Mouse (Mus musculus) limb, embryonic 12.5 days (tissue): ENCODE data around the gene Hhipl1. TPM values are rescaled to one million over a fixed set of nuclear protein-coding genes. Genes with fewer than 3 reads are reported as not detected.

Experiments used
- ATAC-seq: fragments of 200-750 bp; cut with Nextera tagmentation; 2 replicates; pipeline ENCODE4 v1.8.0; 2017; ENCODE audit warnings: low read depth, moderate TSS enrichment; ENCODE audit not compliant: insufficient number of reproducible peaks, insufficient read depth, low FRiP score, low TSS enrichment
- H3K27ac ChIP-seq: fragments of 300-500 bp; sonication (generic); 2 replicates; pipeline ENCODE4 v1.5.1; 2016; ENCODE audit warnings: mild to moderate bottlenecking, moderate library complexity
- H3K27me3 ChIP-seq: fragments of 300-500 bp; sonication (generic); 2 replicates; pipeline ENCODE4 v1.6.1; 2016; ENCODE audit warnings: mild to moderate bottlenecking, moderate library complexity
- H3K36me3 ChIP-seq: fragments of 300-500 bp; sonication (generic); 2 replicates; pipeline ENCODE4 v1.6.1; 2016; ENCODE audit warnings: mild to moderate bottlenecking, moderate library complexity
- H3K4me1 ChIP-seq: fragments of 300-500 bp; sonication (generic); replicated peaks from 2 replicates; pipeline ENCODE4 v1.6.1; 2016
- H3K4me2 ChIP-seq: fragments of 300-500 bp; sonication (generic); 2 replicates; pipeline ENCODE4 v1.6.1; 2016; ENCODE audit warnings: mild to moderate bottlenecking, moderate library complexity
- H3K4me3 ChIP-seq: fragments of 300-500 bp; sonication (generic); replicated peaks from 2 replicates; pipeline ENCODE4 v1.5.1; 2016; ENCODE audit warnings: mild to moderate bottlenecking
- H3K9ac ChIP-seq: fragments of 300-500 bp; sonication (generic); replicated peaks from 2 replicates; pipeline ENCODE4 v1.6.1; 2016; ENCODE audit warnings: mild to moderate bottlenecking, moderate library complexity
- H3K9me3 ChIP-seq: fragments of 300-500 bp; sonication (generic); 2 replicates; pipeline ENCODE4 v1.6.1; 2016; ENCODE audit warnings: mild to moderate bottlenecking, moderate library complexity
- WGBS: fragments of 180-500 bp; shearing (Covaris S2); methylation state at CpG from one replicate; pipeline ENCODE4 v1.1.7; 2016; 5-methylcytosine and 5-hydroxymethylcytosine counted together
- polyA plus RNA-seq: library from polyadenylated mRNA; unstranded; fragments of >200 nt; fragmentation: Nextera tagmentation; extraction: Ambion mirVana; gene quantifications from 2 replicates; pipeline ENCODE4 v1.2.1, GENCODE M21; 2016

Hhipl1 gene
- polyA plus RNA-seq, 1 experiment from 2014 or later = 0.53 TPM

GRCm38 (mm10) chr12:108316655-108317054, 10.6 kb downstream of the Hhipl1 start:
- H3K9me3 ChIP-seq = no peaks in the 10 kb centered on the region
- H3K4me2 ChIP-seq = no peak overlapping the region
- 28% methylated on average over 6 of the region's 6 CpGs for WGBS
- H3K36me3 ChIP-seq = no peaks in the 10 kb centered on the region
- H3K9ac ChIP-seq = no peak overlapping the region
- H3K27me3 ChIP-seq = peaks cover 77% of the 10 kb centered on the region
- H3K27ac ChIP-seq = no peak overlapping the region
- no peak for ATAC-seq
- H3K4me1 ChIP-seq = peaks cover 14% of the 10 kb centered on the region
- no peak overlapping the region for H3K4me3 ChIP-seq

- peaks cover 77% of the 10 kb centered on the region for H3K27me3 ChIP-seq
- no peak overlapping the region for H3K27ac ChIP-seq
- WGBS = 7% methylated on average over 9 of the region's 9 CpGs
- no peak overlapping the region for H3K4me2 ChIP-seq
- H3K9me3 ChIP-seq = no peaks in the 10 kb centered on the region
- H3K9ac ChIP-seq = no peak overlapping the region
- H3K4me3 ChIP-seq = no peak overlapping the region
- ATAC-seq = no peak
- H3K4me1 ChIP-seq = peaks cover 14% of the 10 kb centered on the region
- no peaks in the 10 kb centered on the region for H3K36me3 ChIP-seq
These were observed 11.2 kb downstream of the Hhipl1 start for GRCm38 (mm10) chr12:108317201-108317738.

GRCm38 (mm10) chr12:108317826-108318430, 11.9 kb downstream of the Hhipl1 start:
- Histone ChIP-seq H3K4me3 (peak overlapping the region; percentile 15), H3K9me3 (no peaks in the 10 kb centered on the region), H3K4me1 (peaks cover 14% of the 10 kb centered on the region), H3K9ac (no peak overlapping the region), H3K27me3 (peaks cover 80% of the 10 kb centered on the region), H3K27ac (no peak overlapping the region), H3K36me3 (no peaks in the 10 kb centered on the region), H3K4me2 (peak overlapping the region; percentile 35)
- 11% methylated on average over 18 of the region's 18 CpGs for WGBS
- ATAC-seq = no peak

- ATAC-seq = no peak
- H3K27me3 ChIP-seq = peaks cover 85% of the 10 kb centered on the region
- WGBS = 5% methylated on average over 37 of the region's 37 CpGs
- peak overlapping the region; percentile 15 for H3K4me3 ChIP-seq
- H3K27ac ChIP-seq = no peak overlapping the region
- no peaks in the 10 kb centered on the region for H3K36me3 ChIP-seq
- H3K9me3 ChIP-seq = no peaks in the 10 kb centered on the region
- H3K4me1 ChIP-seq = peaks cover 14% of the 10 kb centered on the region
- H3K9ac ChIP-seq = no peak overlapping the region
- peak overlapping the region; percentile 35 for H3K4me2 ChIP-seq
These were observed 12.4 kb downstream of the Hhipl1 start for GRCm38 (mm10) chr12:108318499-108318898.

GRCm38 (mm10) chr12:108320096-108320495, 14.0 kb downstream of the Hhipl1 start:
- Histone ChIP-seq H3K27me3 (peaks cover 79% of the 10 kb centered on the region), H3K9me3 (no peaks in the 10 kb centered on the region), H3K4me2 (no peak overlapping the region), H3K27ac (no peak overlapping the region), H3K4me3 (no peak overlapping the region), H3K9ac (no peak overlapping the region), H3K4me1 (peaks cover 14% of the 10 kb centered on the region), H3K36me3 (no peaks in the 10 kb centered on the region)
- ATAC-seq = no peak
- 18% methylated on average over 8 of the region's 8 CpGs for WGBS

- no peak overlapping the region for H3K9ac ChIP-seq
- no peak for ATAC-seq
- H3K9me3 ChIP-seq = no peaks in the 10 kb centered on the region
- peaks cover 14% of the 10 kb centered on the region for H3K4me1 ChIP-seq
- H3K4me2 ChIP-seq = no peak overlapping the region
- H3K27ac ChIP-seq = no peak overlapping the region
- peaks cover 80% of the 10 kb centered on the region for H3K27me3 ChIP-seq
- WGBS = 53% methylated on average over 5 of the region's 5 CpGs
- H3K4me3 ChIP-seq = no peak overlapping the region
- no peaks in the 10 kb centered on the region for H3K36me3 ChIP-seq
These were observed 20.3 kb downstream of the Hhipl1 start for GRCm38 (mm10) chr12:108326401-108326800.

- WGBS = 2% methylated on average over 66 of the region's 66 CpGs
- H3K9me3 ChIP-seq = no peaks in the 10 kb centered on the region
- no peaks in the 10 kb centered on the region for H3K36me3 ChIP-seq
- H3K9ac ChIP-seq = peak overlapping the region; percentile 56
- H3K4me1 ChIP-seq = peaks cover 16% of the 10 kb centered on the region
- peak overlapping the region; percentile 70 for H3K4me2 ChIP-seq
- ATAC-seq = no peak
- no peak overlapping the region for H3K27ac ChIP-seq
- H3K4me3 ChIP-seq = peak overlapping the region; percentile 47
- peaks cover 78% of the 10 kb centered on the region for H3K27me3 ChIP-seq
These were observed 21.9 kb downstream of the Hhipl1 start for GRCm38 (mm10) chr12:108327889-108328491.

- peak; percentile 21 for ATAC-seq
- peaks cover 71% of the 10 kb centered on the region for H3K27me3 ChIP-seq
- under 1% methylated on average over 16 of the region's 16 CpGs for WGBS
These were observed 27.0 kb downstream of the Hhipl1 start for GRCm38 (mm10) chr12:108333056-108333455.

GRCm38 (mm10) chr12:108333481-108333882, 27.4 kb downstream of the Hhipl1 start:
- no peaks in the 10 kb centered on the region for H3K36me3 ChIP-seq
- WGBS = 2% methylated on average over 22 of the region's 22 CpGs
- peak; percentile 12 for ATAC-seq
- H3K9ac ChIP-seq = no peak overlapping the region
- H3K4me3 ChIP-seq = peak overlapping the region; percentile 68
- H3K27me3 ChIP-seq = peaks cover 67% of the 10 kb centered on the region
- peak overlapping the region; percentile 99 for H3K4me2 ChIP-seq
- peaks cover 22% of the 10 kb centered on the region for H3K4me1 ChIP-seq
- no peaks in the 10 kb centered on the region for H3K9me3 ChIP-seq
- 0 out of 2 replicates have a peak overlapping the region, but pooled peaks have one; percentile 37 for H3K27ac ChIP-seq

More at GRCm38 (mm10) chr12:108333056-108333455, 27.0 kb downstream of the Hhipl1 start:
- no peak overlapping the region for H3K9ac ChIP-seq
- H3K4me2 ChIP-seq = peak overlapping the region; percentile 99
- H3K4me1 ChIP-seq = peaks cover 23% of the 10 kb centered on the region
- no peaks in the 10 kb centered on the region for H3K36me3 ChIP-seq
- peak overlapping the region; percentile 68 for H3K4me3 ChIP-seq
- no peak overlapping the region for H3K27ac ChIP-seq
- H3K9me3 ChIP-seq = no peaks in the 10 kb centered on the region

GRCm38 (mm10) chr12:108333895-108334445, 27.9 kb downstream of the Hhipl1 start, which contains the start of gene Cyp46a1:
Gene Cyp46a1 (plus strand): TSS chr12:108334381.
- peaks cover 23% of the 10 kb centered on the region for H3K4me1 ChIP-seq
- ATAC-seq = peak; percentile 90
- H3K36me3 ChIP-seq = no peaks in the 10 kb centered on the region
- 0 out of 2 replicates have a peak within 1 kb of the TSS, but pooled peaks have one; percentile 37 for H3K27ac ChIP-seq
- WGBS = under 1% methylated on average over 56 of the region's 56 CpGs
- H3K4me3 ChIP-seq = peak within 1 kb of the TSS; percentile 68
- H3K9ac ChIP-seq = peak within 1 kb of the TSS; percentile 68
- H3K9me3 ChIP-seq = no peaks in the 10 kb centered on the region
- H3K27me3 ChIP-seq = peaks cover 64% of the 10 kb centered on the region
- H3K4me2 ChIP-seq = peak within 1 kb of the TSS; percentile 99

- peak; percentile 35; the same call in 1 of the 2 replicates for ATAC-seq
These were observed 28.5 kb downstream of the Hhipl1 start for GRCm38 (mm10) chr12:108334529-108334928.

More at GRCm38 (mm10) chr12:108334529-108334928, 28.5 kb downstream of the Hhipl1 start:
- H3K27me3 ChIP-seq = peaks cover 62% of the 10 kb centered on the region
- 2% methylated on average over 32 of the region's 32 CpGs for WGBS
- peak overlapping the region; percentile 99 for H3K4me2 ChIP-seq
- no peaks in the 10 kb centered on the region for H3K9me3 ChIP-seq
- peaks cover 25% of the 10 kb centered on the region for H3K4me1 ChIP-seq
- H3K9ac ChIP-seq = peak overlapping the region; percentile 68
- H3K36me3 ChIP-seq = no peaks in the 10 kb centered on the region
- H3K27ac ChIP-seq = no peak overlapping the region
- H3K4me3 ChIP-seq = peak overlapping the region; percentile 68
